Mouse (Mus musculus) MEL (cell line): ENCODE results near the gene Ing5. TPM values are rescaled to one million over a fixed set of nuclear protein-coding genes. Genes with fewer than 3 reads are reported as not detected.
A peak's percentile ranks its signal among the peaks of the same experiment; 100 is the strongest.

Source experiments
- DNase-seq: peaks from one replicate; pipeline ENCODE4 v3.0.0; 2011; ENCODE audit warnings: low read depth, low spot score
- H3K27ac ChIP-seq: 2 replicates; pipeline ENCODE4 v1.5.1; 2012; ENCODE audit warnings: low read depth, mild to moderate bottlenecking, control low read depth, low read length, moderate library complexity; ENCODE audit not compliant: control insufficient read depth
- H3K27me3 ChIP-seq, 2 experiments: fragments of 150-350 bp in 1 of 2; sonication (generic) in 1 of 2; 2 replicates each; pipeline ENCODE4 v1.6.1; 2012; ENCODE audit warnings: low read length in 2 of 2, mild to moderate bottlenecking in 2 of 2, improper control_type of control experiment in 1 of 2, moderate library complexity in 1 of 2; ENCODE audit not compliant: insufficient read depth in 2 of 2, control insufficient read depth in 1 of 2
- H3K36me3 ChIP-seq, 2 experiments: 2 replicates each; pipeline ENCODE4 v1.6.1; 2012 to 2014; ENCODE audit warnings: low read length in 2 of 2, improper control_type of control experiment in 1 of 2, inconsistent platforms in 1 of 2, mild to moderate bottlenecking in 1 of 2; ENCODE audit not compliant: insufficient read depth in 2 of 2, control insufficient read depth in 1 of 2
- H3K4me1 ChIP-seq, 2 experiments: fragments of 150-350 bp in 1 of 2; sonication (generic) in 1 of 2; 2 replicates each; pipeline ENCODE4 v1.6.1; 2012; ENCODE audit warnings: low read length in 2 of 2, improper control_type of control experiment in 1 of 2, mild to moderate bottlenecking in 1 of 2; ENCODE audit not compliant: insufficient read depth in 2 of 2, control insufficient read depth in 1 of 2
- H3K4me3 ChIP-seq, 2 experiments: fragments of 150-350 bp in 1 of 2; sonication (generic) in 1 of 2; 2 replicates each; pipeline ENCODE4 v1.5.1; 2012; ENCODE audit warnings: low read depth in 2 of 2, low read length in 2 of 2, mild to moderate bottlenecking in 2 of 2, moderate library complexity in 2 of 2, control low read depth in 1 of 2, improper control_type of control experiment in 1 of 2; ENCODE audit not compliant: control insufficient read depth in 1 of 2, insufficient read depth in 1 of 2
- H3K79me2 ChIP-seq: 2 replicates; pipeline ENCODE4 v1.6.1; 2012; ENCODE audit warnings: mild to moderate bottlenecking, low read length, moderate library complexity; ENCODE audit not compliant: control insufficient read depth, poor library complexity, insufficient read depth
- H3K9ac ChIP-seq: 2 replicates; pipeline ENCODE4 v1.6.1; 2012; ENCODE audit warnings: low read depth, mild to moderate bottlenecking, control low read depth, low read length, moderate library complexity; ENCODE audit not compliant: control insufficient read depth, poor library complexity, severe bottlenecking
- H3K9me3 ChIP-seq: fragments of 150-350 bp; sonication (generic); replicated peaks from 2 replicates; pipeline ENCODE4 v1.6.1; 2012; ENCODE audit warnings: mild to moderate bottlenecking, low read length, improper control_type of control experiment, moderate library complexity; ENCODE audit not compliant: insufficient read depth
- BHLHE40 ChIP-seq: IDR thresholded peaks from 2 replicates; pipeline ENCODE4 v1.6.1; 2012; ENCODE audit warnings: low read depth, mild to moderate bottlenecking, inconsistent platforms, low read length, improper control_type of control experiment, borderline replicate concordance
- CTCF ChIP-seq, 3 experiments: IDR thresholded peaks in 2 of 3; conservative IDR thresholded peaks in 1 of 3; 2 replicates each; pipeline ENCODE4 v1.5.1; 2011 to 2012; ENCODE audit warnings: low read length in 3 of 3, low read depth in 2 of 3, mild to moderate bottlenecking in 2 of 3, improper control_type of control experiment in 1 of 3, inconsistent platforms in 1 of 3, mixed read lengths in 1 of 3, moderate library complexity in 1 of 3; ENCODE audit not compliant: control insufficient read depth in 1 of 3, insufficient read depth in 1 of 3, poor library complexity in 1 of 3, severe bottlenecking in 1 of 3
- ELF1 ChIP-seq: IDR thresholded peaks from 2 replicates; pipeline ENCODE4 v1.6.1; 2014; ENCODE audit warnings: low read depth, mild to moderate bottlenecking, inconsistent platforms, low read length, improper control_type of control experiment, moderate library complexity
- EP300 ChIP-seq, 2 experiments: IDR thresholded peaks; 2 replicates each; pipeline ENCODE4 v1.6.1; 2011; ENCODE audit warnings: improper control_type of control experiment in 2 of 2, low read length in 2 of 2, low read depth in 1 of 2, mild to moderate bottlenecking in 1 of 2
- ETS1 ChIP-seq: IDR thresholded peaks from 2 replicates; pipeline ENCODE4 v1.6.1; 2012; ENCODE audit warnings: low read depth, mild to moderate bottlenecking, inconsistent platforms, low read length, improper control_type of control experiment, moderate library complexity
- KAT2A ChIP-seq: conservative IDR thresholded peaks from 2 replicates; pipeline ENCODE4 v1.6.1; 2012; ENCODE audit warnings: low read depth, low read length, improper control_type of control experiment, inconsistent platforms
- MAFK ChIP-seq: IDR thresholded peaks from 2 replicates; pipeline ENCODE4 v1.6.1; 2011; ENCODE audit warnings: low read depth, mild to moderate bottlenecking, low read length, improper control_type of control experiment, borderline replicate concordance
- MAX ChIP-seq: IDR thresholded peaks from 2 replicates; pipeline ENCODE4 v1.6.1; 2011; ENCODE audit warnings: low read length, improper control_type of control experiment
- MAZ ChIP-seq: IDR thresholded peaks from 2 replicates; pipeline ENCODE4 v1.6.1; 2012; ENCODE audit warnings: low read depth, mild to moderate bottlenecking, inconsistent platforms, low read length, improper control_type of control experiment
- MEF2A ChIP-seq: IDR thresholded peaks from 2 replicates; pipeline ENCODE4 v1.6.1; 2014; ENCODE audit warnings: low read depth, mild to moderate bottlenecking, inconsistent platforms, low read length, improper control_type of control experiment; ENCODE audit not compliant: poor library complexity, insufficient replicate concordance, severe bottlenecking; ENCODE audit errors: extremely low read depth
- MXI1 ChIP-seq: IDR thresholded peaks from 2 replicates; pipeline ENCODE4 v1.6.1; 2011; ENCODE audit warnings: mild to moderate bottlenecking, low read depth, low read length, improper control_type of control experiment
- MYB ChIP-seq: IDR thresholded peaks from 2 replicates; pipeline ENCODE4 v1.6.1; 2011; ENCODE audit warnings: mild to moderate bottlenecking, low read depth, low read length, improper control_type of control experiment
- NELFE ChIP-seq: IDR thresholded peaks from 2 replicates; pipeline ENCODE4 v1.6.1; 2011; ENCODE audit warnings: low read depth, low read length, improper control_type of control experiment
- POLR2A ChIP-seq, 2 experiments: IDR thresholded peaks; 2 replicates each; pipeline ENCODE4 v1.6.1; 2011 to 2012; ENCODE audit warnings: low read length in 2 of 2, mild to moderate bottlenecking in 2 of 2, control low read depth in 1 of 2, improper control_type of control experiment in 1 of 2, low read depth in 1 of 2, moderate library complexity in 1 of 2; ENCODE audit not compliant: control insufficient read depth in 1 of 2, insufficient read depth in 1 of 2, poor library complexity in 1 of 2
- POLR2AphosphoS2 ChIP-seq: IDR thresholded peaks from 2 replicates; pipeline ENCODE4 v1.6.1; 2011; ENCODE audit warnings: low read length, improper control_type of control experiment
- POLR2AphosphoS5 ChIP-seq: IDR thresholded peaks from 2 replicates; pipeline ENCODE4 v1.6.1; 2012; ENCODE audit warnings: low read depth, borderline replicate concordance, mild to moderate bottlenecking, inconsistent platforms, low read length, moderate library complexity, mixed read lengths
- RAD21 ChIP-seq: IDR thresholded peaks from 2 replicates; pipeline ENCODE4 v1.6.1; 2011; ENCODE audit warnings: mild to moderate bottlenecking, low read depth, low read length, improper control_type of control experiment
- RCOR1 ChIP-seq: IDR thresholded peaks from 2 replicates; pipeline ENCODE4 v1.6.1; 2012; ENCODE audit warnings: low read depth, mild to moderate bottlenecking, inconsistent platforms, low read length, improper control_type of control experiment
- SIN3A ChIP-seq: IDR thresholded peaks from 2 replicates; pipeline ENCODE4 v1.6.1; 2012; ENCODE audit warnings: low read length, improper control_type of control experiment, inconsistent platforms
- SMC3 ChIP-seq: IDR thresholded peaks from 2 replicates; pipeline ENCODE4 v1.6.1; 2011; ENCODE audit warnings: low read depth, low read length, improper control_type of control experiment
- TAL1 ChIP-seq: IDR thresholded peaks from 2 replicates; pipeline ENCODE4 v1.6.1; 2012; ENCODE audit warnings: mild to moderate bottlenecking, inconsistent platforms, low read length, moderate library complexity, mixed read lengths
- TBP ChIP-seq: IDR thresholded peaks from 2 replicates; pipeline ENCODE4 v1.8.0; 2011; ENCODE audit warnings: low read depth, low read length, improper control_type of control experiment
- TCF12 ChIP-seq: IDR thresholded peaks from 2 replicates; pipeline ENCODE4 v1.6.1; 2014; ENCODE audit warnings: low read depth, mild to moderate bottlenecking, inconsistent platforms, low read length, improper control_type of control experiment, moderate library complexity
- UBTF ChIP-seq: IDR thresholded peaks from 2 replicates; pipeline ENCODE4 v1.6.1; 2012; ENCODE audit warnings: low read depth, mild to moderate bottlenecking, inconsistent platforms, low read length, improper control_type of control experiment, moderate library complexity, borderline replicate concordance; ENCODE audit not compliant: insufficient read depth
- USF1 ChIP-seq: IDR thresholded peaks from 2 replicates; pipeline ENCODE4 v1.6.1; 2014; ENCODE audit warnings: low read depth, mild to moderate bottlenecking, inconsistent platforms, low read length, improper control_type of control experiment, moderate library complexity
- USF2 ChIP-seq, 2 experiments: IDR thresholded peaks; 2 replicates each; pipeline ENCODE4 v1.6.1; 2011 to 2012; ENCODE audit warnings: improper control_type of control experiment in 2 of 2, low read length in 2 of 2, borderline replicate concordance in 1 of 2, inconsistent platforms in 1 of 2, low read depth in 1 of 2, mild to moderate bottlenecking in 1 of 2; ENCODE audit not compliant: insufficient read depth in 1 of 2
- ZC3H11A ChIP-seq: IDR thresholded peaks from 2 replicates; pipeline ENCODE4 v1.6.1; 2012; ENCODE audit warnings: low read depth, mild to moderate bottlenecking, inconsistent platforms, low read length, improper control_type of control experiment
- ZKSCAN1 ChIP-seq: IDR thresholded peaks from 2 replicates; pipeline ENCODE4 v1.6.1; 2012; ENCODE audit warnings: low read depth, mild to moderate bottlenecking, inconsistent platforms, low read length, improper control_type of control experiment, moderate library complexity
- ZMIZ1 ChIP-seq: IDR thresholded peaks from 2 replicates; pipeline ENCODE4 v1.6.1; 2012; ENCODE audit warnings: low read depth, mild to moderate bottlenecking, inconsistent platforms, low read length, improper control_type of control experiment, moderate library complexity
- ZNF384 ChIP-seq: IDR thresholded peaks from 2 replicates; pipeline ENCODE4 v1.6.1; 2012; ENCODE audit warnings: low read depth, mild to moderate bottlenecking, inconsistent platforms, low read length, improper control_type of control experiment
- polyA plus RNA-seq, 2 experiments: library from polyadenylated mRNA; stranded (reverse) in 1 of 2; unstranded in 1 of 2; fragments of >175 nt in 1 of 2; fragments of >200 nt in 1 of 2; gene quantifications; 2 replicates each; pipeline versions ENCODE4 v1.2.1 to v1.2.4; 2012; ENCODE audit warnings: low replicate concordance in 2 of 2, low read depth in 1 of 2; ENCODE audit not compliant: insufficient read length in 2 of 2, insufficient read depth in 1 of 2, missing spikeins in 1 of 2
- total RNA-seq: library from RNA; depleted of rRNA; stranded (reverse); fragments of 300-350 nt; gene quantifications from 2 replicates; pipeline ENCODE4 v1.2.3, GENCODE M21; 2012

Ing5 gene
- total and polyA plus RNA-seq, 3 experiments = 27.6 to 29.2 TPM; not detected in 1

- peak; percentile 84 for TF ChIP-seq NELFE
- peak; percentile 89 for TF ChIP-seq SIN3A
- peak; percentile 95 for TF ChIP-seq MAX
- peak; percentile 85 for TF ChIP-seq POLR2AphosphoS2
- peak; percentile 58; the same call in 1 of the 2 replicates for TF ChIP-seq ETS1
- TF ChIP-seq ZNF384 = 0 out of 2 replicates have a peak, but pooled peaks have one; percentile 14
Observed at GRCm38 (mm10) chr1:93803556-93804507, at the start of gene Ing5 (continued).

GRCm38 (mm10) chr1:93754573-93755290 lies 49.0 kb upstream of the Ing5 start, which contains the start of gene Thap4:
Gene Thap4 (minus strand): TSS chr1:93754864.
- Histone ChIP-seq H3K4me3 (peak within 1 kb of the TSS; percentile 91 to 94), H3K27ac (peak within 1 kb of the TSS; percentile 77), H3K4me1 (peaks cover 17 to 27% of the 10 kb centered on the region in 2 experiments), H3K79me2 (peaks cover 56% of the 10 kb centered on the region), H3K27me3 (no peaks in the 10 kb centered on the region), H3K9ac (peak within 1 kb of the TSS; percentile 81), H3K9me3 (no peaks in the 10 kb centered on the region), H3K36me3 (peaks cover 0 to 35% of the 10 kb centered on the region in 2 experiments; a peak in 2 of 4 replicates)
- DNase-seq = peak; percentile 91
- TF ChIP-seq USF1 (no peak; the same call in 1 of the 2 replicates), ELF1 (peak; percentile 89), NELFE (peak; percentile 75), MAFK (no peak), POLR2AphosphoS5 (0 out of 2 replicates have a peak, but pooled peaks have one; percentile 35), RCOR1 (peak; percentile 46; the same call in 1 of the 2 replicates), MXI1 (peak; percentile 86), MEF2A (no peak), SIN3A (peak; percentile 73), TAL1 (no peak), CTCF (IDR thresholded peaks at IDR 0.05 in 2 of 3, conservative IDR thresholded peaks at IDR 0.05 in 1 of 3; ENCODE audit: control insufficient read depth in 1 of 3, insufficient read depth in 1 of 3, low read depth in 2 of 3, low read length in 3 of 3, poor library complexity in 1 of 3, severe bottlenecking in 1 of 3) (no peak), USF2 (IDR thresholded peaks at IDR 0.05; ENCODE audit: borderline replicate concordance in 1 of 2, insufficient read depth in 1 of 2, low read depth in 1 of 2, low read length in 2 of 2) (no peak), KAT2A (peak; percentile 90), RAD21 (no peak), MAZ (no peak), ZMIZ1 (no peak), TBP (no peak), ZKSCAN1 (no peak), MAX (peak; percentile 51), SMC3 (no peak), TCF12 (peak; percentile 38), ETS1 (no peak), ZC3H11A (no peak), MYB (no peak), EP300 (IDR thresholded peaks at IDR 0.05; ENCODE audit: low read depth in 1 of 2, low read length in 2 of 2) (no peak; a peak in 1 of 4 replicates), BHLHE40 (no peak), UBTF (no peak; the same call in 1 of the 2 replicates), POLR2A (IDR thresholded peaks at IDR 0.05; ENCODE audit: control insufficient read depth in 1 of 2, insufficient read depth in 1 of 2, low read depth in 1 of 2, low read length in 2 of 2, poor library complexity in 1 of 2) (peak; percentile 67 to 72; a peak in 3 of 4 replicates)
